Mouse (Mus musculus): ENCODE results near the gene Rap1a. TPM values are rescaled to one million over a fixed set of nuclear protein-coding genes. Genes with fewer than 3 reads are reported as not detected.
A peak's percentile ranks its signal among the peaks of the same experiment; 100 is the strongest.
"Not testable (repeated sequence)": the region's sequence is repeated elsewhere in the genome, so short reads cannot be mapped to it uniquely, and the experiment has no call there.

The Rap1a gene
- total RNA-seq, 1 experiment from 2014 or later = 819 TPM

GRCm38 (mm10) chr3:105704031-105705008 is 96.8 kb downstream of the Rap1a start, which contains the start of gene Inka2:
Gene Inka2, plus strand, starts transcription at chr3:105704599.
- ATAC-seq (replicated peaks; ENCODE audit: insufficient number of reproducible peaks, low FRiP score, low TSS enrichment, poor library complexity, severe bottlenecking) = 0 out of 2 replicates have a peak, but pooled peaks have one; percentile 54

DNA sequence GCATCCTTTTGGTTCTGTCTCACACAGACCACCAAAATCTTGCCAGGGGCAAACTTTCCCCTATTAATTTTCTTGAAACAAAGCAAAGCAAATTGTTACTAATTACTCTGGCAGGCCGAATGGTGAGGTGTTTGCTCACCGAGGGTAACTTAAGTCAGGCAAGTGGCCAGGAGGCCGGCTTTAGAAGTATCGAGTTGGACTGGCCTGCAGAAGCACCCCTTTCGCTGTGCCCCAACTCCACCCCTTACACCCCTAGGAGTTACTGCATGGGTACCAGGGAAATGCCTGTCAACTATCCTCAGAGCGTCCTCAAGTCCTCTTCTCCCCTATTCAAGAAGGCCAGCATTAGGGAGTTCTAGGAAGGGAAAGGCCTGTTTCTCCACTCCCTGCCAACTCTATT is 97.6 kb downstream of the Rap1a start:
- no peak for ATAC-seq (replicated peaks; ENCODE audit: insufficient number of reproducible peaks, low FRiP score, low TSS enrichment, poor library complexity, severe bottlenecking)

GRCm38 (mm10) chr3:105701399-105701798 is 99.7 kb downstream of the Rap1a start:
- no peak for ATAC-seq (replicated peaks; ENCODE audit: insufficient number of reproducible peaks, low FRiP score, low TSS enrichment, poor library complexity, severe bottlenecking)

DNA sequence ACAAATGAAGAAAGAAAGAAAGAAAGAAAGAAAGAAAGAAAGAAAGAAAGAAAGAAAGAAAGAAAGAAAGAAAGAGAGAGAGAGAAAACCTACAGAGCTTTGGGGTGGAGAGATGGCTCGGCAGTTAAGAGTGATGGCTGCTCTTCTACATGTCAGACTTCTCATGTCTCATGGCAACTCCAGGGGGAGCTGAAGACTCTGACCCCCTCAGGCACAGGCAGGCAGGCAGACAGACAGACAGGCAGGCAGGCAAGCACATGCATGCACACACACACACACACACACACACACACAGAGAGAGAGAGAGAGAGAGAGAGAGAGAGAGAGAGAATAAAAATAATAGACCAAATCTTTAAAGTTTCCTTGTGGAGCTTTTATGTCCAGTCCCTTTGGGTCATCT is 100.3 kb downstream of the Rap1a start:
- not testable (repeated sequence) for ATAC-seq (replicated peaks; ENCODE audit: insufficient number of reproducible peaks, low FRiP score, low TSS enrichment, poor library complexity, severe bottlenecking)

DNA sequence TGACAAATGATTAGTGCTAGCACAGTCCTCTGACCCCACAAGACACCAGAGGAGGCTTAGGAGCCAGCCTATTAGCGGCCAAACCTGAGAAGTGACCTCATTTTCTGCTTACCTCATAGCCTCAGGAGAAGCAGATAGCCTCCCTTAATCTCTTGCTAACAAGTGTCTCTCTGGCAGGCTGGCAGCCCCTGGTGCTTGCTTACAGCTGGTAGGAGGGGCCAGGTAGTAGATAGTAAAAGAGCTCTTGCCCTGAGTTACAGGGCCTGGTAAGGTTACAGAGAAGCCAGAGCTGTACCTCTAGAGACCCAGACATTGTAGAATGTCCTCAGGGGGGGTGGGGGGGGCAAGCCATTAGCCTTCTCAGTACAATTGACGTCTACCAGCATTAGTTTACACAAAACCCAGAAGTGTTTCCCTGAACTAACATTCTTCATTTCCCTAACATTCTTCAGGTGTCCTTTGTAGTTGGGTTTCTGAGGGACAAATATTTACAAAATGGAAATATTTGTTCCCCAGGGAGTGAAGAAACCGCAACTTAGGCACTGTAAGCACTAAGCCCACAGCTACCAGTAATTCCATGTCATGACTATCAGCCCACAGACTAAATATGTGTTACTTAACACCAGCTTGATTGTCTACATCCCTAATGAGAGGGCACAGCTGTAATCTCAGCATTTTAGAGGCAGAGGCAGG is 101.7 kb downstream of the Rap1a start:
- no peak for ATAC-seq (replicated peaks; ENCODE audit: insufficient number of reproducible peaks, low FRiP score, low TSS enrichment, poor library complexity, severe bottlenecking)

- no peak for ATAC-seq (replicated peaks; ENCODE audit: insufficient number of reproducible peaks, low FRiP score, low TSS enrichment, poor library complexity, severe bottlenecking)
Measured at GRCm38 (mm10) chr3:105698311-105698710, 102.8 kb downstream of the Rap1a start.

DNA sequence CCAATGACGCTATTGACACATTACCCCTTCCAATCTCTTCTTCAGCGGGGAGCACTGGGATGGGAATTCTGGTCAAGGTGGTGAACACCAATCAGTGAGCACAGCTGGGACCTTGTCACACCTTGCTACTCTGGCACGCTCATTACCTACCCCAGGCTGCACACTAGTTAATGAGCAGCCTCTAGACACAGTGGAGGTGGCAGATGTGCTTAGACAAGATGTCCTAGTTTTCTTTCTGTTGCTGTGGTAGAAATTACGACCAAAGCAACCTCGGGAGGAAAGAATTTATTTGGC is 104.0 kb downstream of the Rap1a start:
- no peak for ATAC-seq (replicated peaks; ENCODE audit: insufficient number of reproducible peaks, low FRiP score, low TSS enrichment, poor library complexity, severe bottlenecking)

- ATAC-seq (replicated peaks; ENCODE audit: insufficient number of reproducible peaks, low FRiP score, low TSS enrichment, poor library complexity, severe bottlenecking) = no peak
Measured at GRCm38 (mm10) chr3:105696387-105697147, 104.6 kb downstream of the Rap1a start.

DNA sequence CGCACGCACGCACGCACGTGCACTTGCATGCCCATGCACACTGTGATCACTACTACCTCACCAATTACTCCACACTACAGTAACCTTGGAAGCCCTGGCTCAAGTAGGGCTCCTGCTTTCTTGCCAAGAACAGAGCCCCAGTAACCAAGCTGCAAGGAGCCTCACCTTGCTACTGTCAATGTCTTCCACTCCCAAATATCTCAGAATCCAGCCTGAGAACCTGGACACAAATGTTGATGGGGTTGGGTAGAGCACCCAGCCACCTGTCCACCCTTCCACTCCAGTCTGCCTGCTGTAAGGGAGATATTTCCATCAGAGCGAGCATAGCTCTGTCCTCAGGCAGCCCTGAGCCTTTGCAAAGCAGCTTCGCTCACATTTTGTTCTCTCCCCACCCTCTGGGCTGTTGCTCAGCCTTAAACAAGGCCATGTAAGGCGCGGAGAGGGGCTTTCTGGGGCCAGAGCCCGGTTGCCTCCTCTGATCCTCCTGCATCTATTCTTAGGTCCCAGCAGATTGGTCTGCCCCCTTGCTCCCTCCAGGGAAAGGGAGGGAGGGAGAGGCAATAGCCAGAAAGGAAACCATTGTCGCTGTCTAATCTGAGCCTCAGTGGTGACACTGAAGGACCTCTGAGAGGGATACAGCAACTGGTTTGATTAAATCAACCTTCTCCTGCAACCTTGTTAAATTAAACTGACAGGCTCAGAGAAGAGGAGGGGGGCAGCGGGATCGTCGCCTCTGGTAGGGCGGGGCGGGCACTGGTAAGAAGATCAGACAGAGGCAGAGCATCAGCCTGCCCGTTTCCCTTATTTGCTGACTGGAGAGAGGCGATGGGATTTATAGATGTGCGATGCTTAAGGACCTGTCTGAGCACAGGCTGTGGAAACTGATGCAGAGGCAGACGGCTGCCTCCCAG is 105.4 kb downstream of the Rap1a start:
- no peak for ATAC-seq (replicated peaks; ENCODE audit: insufficient number of reproducible peaks, low FRiP score, low TSS enrichment, poor library complexity, severe bottlenecking)

- no peak for ATAC-seq (replicated peaks; ENCODE audit: insufficient number of reproducible peaks, low FRiP score, low TSS enrichment, poor library complexity, severe bottlenecking)
Measured at GRCm38 (mm10) chr3:105693327-105694080, 107.6 kb downstream of the Rap1a start.

DNA sequence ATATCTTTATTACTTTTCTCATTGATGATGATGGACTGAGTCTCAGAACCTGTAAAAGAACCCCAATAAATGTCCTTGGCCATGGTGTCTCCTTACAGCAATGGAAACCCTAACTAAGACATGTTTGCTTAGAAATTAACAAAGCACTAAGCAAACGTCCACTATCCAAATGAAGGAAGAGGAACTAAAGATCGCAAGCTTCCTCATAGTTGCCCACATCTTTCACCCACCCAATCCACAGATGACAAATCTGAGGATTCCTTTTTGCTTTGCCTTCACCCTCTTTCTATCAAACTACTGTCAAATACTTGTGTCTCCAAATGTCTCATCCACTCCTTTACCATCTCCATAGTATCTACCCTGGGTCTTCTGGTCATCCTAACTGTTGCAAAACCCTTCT is 112.6 kb downstream of the Rap1a start:
- 0 out of 2 replicates have a peak, but pooled peaks have one; percentile 12 for ATAC-seq (replicated peaks; ENCODE audit: insufficient number of reproducible peaks, low FRiP score, low TSS enrichment, poor library complexity, severe bottlenecking)

- ATAC-seq (replicated peaks; ENCODE audit: insufficient number of reproducible peaks, low FRiP score, low TSS enrichment, poor library complexity, severe bottlenecking) = peak; percentile 92
Measured at GRCm38 (mm10) chr3:105687324-105688060, 113.6 kb downstream of the Rap1a start, which contains the start of gene Ddx20. Gene Ddx20, minus strand, starts transcription at chr3:105687574.

DNA sequence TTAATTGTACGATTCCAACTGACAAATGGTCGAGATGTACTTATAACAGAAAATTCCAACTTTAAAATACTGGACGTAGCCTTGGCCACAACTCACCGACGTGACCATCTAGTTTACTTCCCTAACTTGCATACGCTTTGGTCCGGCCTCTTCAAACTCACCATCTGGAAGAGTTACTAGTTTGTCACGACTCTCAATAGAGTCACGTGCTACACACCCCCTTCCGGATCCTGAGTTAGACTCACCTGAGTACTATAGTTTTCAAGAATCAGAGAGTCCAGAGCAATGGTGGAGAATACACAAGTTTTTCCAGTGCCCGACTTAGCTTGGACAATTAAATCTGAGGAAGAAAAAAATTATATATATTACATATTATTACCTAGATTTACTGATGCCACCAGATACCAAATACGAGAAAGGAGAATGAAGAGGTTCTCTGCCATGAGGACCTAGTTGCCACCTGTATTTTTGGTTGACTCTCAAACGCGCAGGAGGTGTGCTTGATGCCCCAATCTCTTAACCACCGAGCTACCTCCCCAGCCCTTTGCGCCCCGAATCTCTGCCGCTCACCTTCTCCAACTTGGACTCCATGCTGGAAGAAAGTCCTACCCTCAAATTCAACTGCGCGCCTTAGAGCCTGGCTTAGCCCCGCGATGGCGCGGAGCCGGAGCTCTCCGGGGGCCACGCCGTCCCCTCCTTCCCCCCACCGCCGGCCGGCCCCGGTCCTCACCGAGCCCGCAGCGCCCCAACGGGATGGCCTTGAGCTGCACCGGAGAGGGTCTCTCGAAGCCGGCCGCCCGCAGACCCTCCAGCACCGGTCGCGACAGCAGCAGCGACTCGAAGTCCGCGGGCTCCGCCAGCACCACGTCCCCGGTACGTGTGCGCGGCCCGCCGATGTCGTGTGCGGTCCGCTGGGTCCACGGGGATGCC is 114.5 kb downstream of the Rap1a start:
- no peak for ATAC-seq (replicated peaks; ENCODE audit: insufficient number of reproducible peaks, low FRiP score, low TSS enrichment, poor library complexity, severe bottlenecking)

DNA sequence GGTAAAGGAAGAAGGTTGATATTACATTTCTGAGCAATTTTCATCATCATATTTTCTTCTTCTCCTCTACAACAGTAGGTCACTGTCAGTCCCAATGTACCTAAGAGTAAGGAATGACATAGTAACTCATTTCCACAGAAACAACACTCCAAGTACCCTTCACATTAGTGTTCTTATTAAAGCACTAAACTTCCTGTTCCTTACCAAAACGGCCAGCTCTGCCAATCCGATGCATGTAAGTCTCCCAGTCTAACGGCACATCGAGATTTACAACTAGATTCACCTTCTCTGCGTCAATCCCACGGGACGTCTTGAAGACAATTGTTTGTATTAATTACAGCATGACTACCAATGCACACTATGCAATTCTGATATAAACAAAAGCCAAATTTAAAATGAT is 120.8 kb downstream of the Rap1a start:
- ATAC-seq (replicated peaks; ENCODE audit: insufficient number of reproducible peaks, low FRiP score, low TSS enrichment, poor library complexity, severe bottlenecking) = no peak
